Mouse (Mus musculus): ENCODE measurements around the gene Map3k13. TPM values are rescaled to one million over a fixed set of nuclear protein-coding genes. Genes with fewer than 3 reads are reported as not detected.

Gene Map3k13
- polyA plus RNA-seq, 1 experiment from 2014 or later, result 1.7 TPM

- no peak overlapping the region for H3K27ac ChIP-seq (ENCODE audit: low read depth)
- H3K4me3 ChIP-seq (ENCODE audit: low read depth, low read length), result no peak overlapping the region
- no peaks in the 10 kb centered on the region for H3K27me3 ChIP-seq (replicated peaks; ENCODE audit: control insufficient read depth, insufficient read depth, low read length)
- no peak overlapping the region for H3K4me2 ChIP-seq (ENCODE audit: low read length)
- H3K9me3 ChIP-seq (ENCODE audit: control insufficient read depth, low read length), result no peaks in the 10 kb centered on the region
- 82% methylated on average over 1 of the region's 1 CpGs for WGBS
- no peak for ATAC-seq (replicated peaks; ENCODE audit: low FRiP score, low TSS enrichment, low read depth)
- DNase-seq (ENCODE audit: low spot score), result no peak
- H3K36me3 ChIP-seq (ENCODE audit: control insufficient read depth, insufficient read depth, low read length), result no peaks in the 10 kb centered on the region
- no peak overlapping the region for H3K9ac ChIP-seq (ENCODE audit: low read length)
- H3K4me1 ChIP-seq (replicated peaks; ENCODE audit: control insufficient read depth, insufficient read depth, low read length), result no peaks in the 10 kb centered on the region
Measured at GRCm38 (mm10) chr16:21833469-21833868, 39.3 kb downstream of the Map3k13 start.

DNA sequence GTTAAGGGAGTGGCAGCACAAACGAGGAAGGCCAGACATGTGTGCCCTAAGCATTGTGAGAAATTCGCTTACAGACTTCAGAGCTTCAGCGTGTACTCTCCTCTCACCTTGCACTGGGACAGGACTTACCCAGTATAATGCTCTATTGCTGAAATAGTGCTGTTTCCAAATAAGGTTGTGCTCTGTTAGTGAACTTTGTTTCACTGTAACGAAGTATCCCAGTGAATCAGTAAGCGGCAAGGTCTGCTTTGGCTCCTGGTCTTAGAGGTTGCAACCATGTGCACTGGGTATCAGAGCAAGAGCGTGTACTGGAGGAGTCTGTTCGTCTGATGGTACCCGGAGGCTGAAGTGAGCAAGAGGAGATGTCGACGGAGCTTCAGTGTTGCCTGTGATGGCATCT lies 39.8 kb downstream of the Map3k13 start:
- ATAC-seq (replicated peaks; ENCODE audit: low FRiP score, low TSS enrichment, low read depth) (no peak), DNase-seq (ENCODE audit: low spot score) (no peak)
- Histone ChIP-seq H3K4me2 (ENCODE audit: low read length) (no peak overlapping the region), H3K27me3 (replicated peaks; ENCODE audit: control insufficient read depth, insufficient read depth, low read length) (no peaks in the 10 kb centered on the region), H3K4me1 (replicated peaks; ENCODE audit: control insufficient read depth, insufficient read depth, low read length) (no peaks in the 10 kb centered on the region), H3K27ac (ENCODE audit: low read depth) (no peak overlapping the region), H3K36me3 (ENCODE audit: control insufficient read depth, insufficient read depth, low read length) (no peaks in the 10 kb centered on the region), H3K9me3 (ENCODE audit: control insufficient read depth, low read length) (no peaks in the 10 kb centered on the region), H3K4me3 (ENCODE audit: low read depth, low read length) (no peak overlapping the region), H3K9ac (ENCODE audit: low read length) (no peak overlapping the region)
- 83% methylated on average over 10 of the region's 10 CpGs for WGBS

DNA sequence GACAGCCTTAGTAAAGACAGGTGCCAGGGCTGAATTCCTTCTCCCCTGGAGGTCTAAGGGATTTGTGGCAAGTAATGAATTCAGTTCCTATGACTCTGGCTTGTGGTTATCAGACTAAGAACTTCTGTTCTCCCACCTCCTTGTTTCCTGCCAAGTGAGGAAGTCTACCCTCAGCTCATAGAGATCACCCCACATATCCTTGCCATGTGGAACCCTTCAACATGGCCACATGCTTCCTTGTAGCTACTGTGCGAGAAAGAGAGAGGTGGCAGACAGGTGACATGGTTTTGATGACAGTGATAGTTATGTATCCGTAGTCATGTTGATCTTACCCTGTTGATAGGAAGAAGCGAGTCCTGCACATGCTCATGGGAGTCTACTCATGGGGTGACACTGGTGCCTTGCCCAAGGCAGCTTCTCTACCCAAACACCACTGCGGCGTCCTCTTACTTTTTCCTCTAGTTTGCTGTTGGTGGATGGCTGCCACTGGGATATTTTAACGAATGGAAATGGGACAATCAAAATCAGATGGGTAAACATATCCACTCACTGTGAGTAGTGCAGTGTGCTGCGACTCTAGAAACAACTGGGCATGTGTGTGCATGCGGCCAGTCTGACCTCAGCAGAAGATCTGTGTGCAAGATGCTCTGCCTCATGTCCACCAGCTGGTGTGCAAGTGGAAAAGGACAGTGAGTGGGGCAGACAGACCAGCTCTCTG lies 40.9 kb downstream of the Map3k13 start:
- DNase-seq (ENCODE audit: low spot score), result no peak

GRCm38 (mm10) chr16:21835584-21835931 lies 41.4 kb downstream of the Map3k13 start:
- no peaks in the 10 kb centered on the region for H3K9me3 ChIP-seq (ENCODE audit: control insufficient read depth, low read length)
- H3K4me3 ChIP-seq (ENCODE audit: low read depth, low read length), result no peak overlapping the region
- no peaks in the 10 kb centered on the region for H3K4me1 ChIP-seq (replicated peaks; ENCODE audit: control insufficient read depth, insufficient read depth, low read length)
- H3K27ac ChIP-seq (ENCODE audit: low read depth), result no peak overlapping the region
- H3K9ac ChIP-seq (ENCODE audit: low read length), result no peak overlapping the region
- no peak for DNase-seq (ENCODE audit: low spot score)
- 54% methylated on average over 7 of the region's 7 CpGs for WGBS
- no peaks in the 10 kb centered on the region for H3K36me3 ChIP-seq (ENCODE audit: control insufficient read depth, insufficient read depth, low read length)
- no peaks in the 10 kb centered on the region for H3K27me3 ChIP-seq (replicated peaks; ENCODE audit: control insufficient read depth, insufficient read depth, low read length)
- no peak for ATAC-seq (replicated peaks; ENCODE audit: low FRiP score, low TSS enrichment, low read depth)
- H3K4me2 ChIP-seq (ENCODE audit: low read length), result no peak overlapping the region

More for the DNA sequence above, 40.9 kb downstream of the Map3k13 start:
- H3K9ac ChIP-seq (ENCODE audit: low read length), result no peak overlapping the region
- no peaks in the 10 kb centered on the region for H3K27me3 ChIP-seq (replicated peaks; ENCODE audit: control insufficient read depth, insufficient read depth, low read length)
- H3K4me3 ChIP-seq (ENCODE audit: low read depth, low read length), result no peak overlapping the region
- H3K27ac ChIP-seq (ENCODE audit: low read depth), result no peak overlapping the region
- H3K9me3 ChIP-seq (ENCODE audit: control insufficient read depth, low read length), result no peaks in the 10 kb centered on the region
- WGBS, result 84% methylated on average over 8 of the region's 8 CpGs
- no peak overlapping the region for H3K4me2 ChIP-seq (ENCODE audit: low read length)
- H3K4me1 ChIP-seq (replicated peaks; ENCODE audit: control insufficient read depth, insufficient read depth, low read length), result no peaks in the 10 kb centered on the region
- H3K36me3 ChIP-seq (ENCODE audit: control insufficient read depth, insufficient read depth, low read length), result no peaks in the 10 kb centered on the region
- no peak for ATAC-seq (replicated peaks; ENCODE audit: low FRiP score, low TSS enrichment, low read depth)

DNA sequence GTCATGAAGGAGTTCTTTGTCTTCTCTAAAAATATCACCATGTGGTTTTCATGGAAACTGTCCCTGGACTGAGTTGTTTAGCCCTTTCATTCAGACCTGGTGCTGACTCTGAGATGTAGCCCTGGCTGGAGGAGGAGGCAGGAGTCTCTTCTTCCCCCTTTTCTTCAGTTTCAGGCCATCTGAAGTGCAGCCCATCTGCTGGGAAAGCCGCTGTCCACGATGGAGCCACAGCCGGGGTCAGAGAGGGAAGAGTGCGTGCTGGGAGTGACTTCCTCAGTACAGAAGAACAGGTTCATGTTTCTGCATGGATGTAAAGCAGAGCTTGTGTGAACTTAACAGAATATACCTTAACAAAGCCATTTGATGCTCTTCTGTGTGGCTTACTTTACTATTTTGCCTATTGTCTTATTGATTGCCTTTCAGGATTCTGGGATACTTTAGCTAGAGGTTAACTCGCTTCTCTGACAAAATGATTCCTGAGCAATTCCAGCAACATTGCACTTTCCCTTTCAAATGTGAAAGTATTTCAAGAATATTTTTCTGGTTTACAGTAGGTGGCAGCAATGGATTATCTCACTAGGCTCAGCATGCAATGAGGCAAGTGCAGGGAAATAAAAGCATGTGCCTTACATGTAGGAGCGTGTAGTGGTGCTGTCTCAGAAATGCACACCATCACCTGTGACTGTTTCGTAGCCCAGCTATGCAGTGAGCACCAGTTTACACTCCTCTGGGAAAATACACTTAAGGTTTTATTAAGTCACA lies 42.3 kb downstream of the Map3k13 start:
- Histone ChIP-seq H3K27ac (ENCODE audit: low read depth) (no peak overlapping the region), H3K4me1 (replicated peaks; ENCODE audit: control insufficient read depth, insufficient read depth, low read length) (no peaks in the 10 kb centered on the region), H3K9me3 (ENCODE audit: control insufficient read depth, low read length) (no peaks in the 10 kb centered on the region), H3K36me3 (ENCODE audit: control insufficient read depth, insufficient read depth, low read length) (no peaks in the 10 kb centered on the region), H3K9ac (ENCODE audit: low read length) (no peak overlapping the region), H3K27me3 (replicated peaks; ENCODE audit: control insufficient read depth, insufficient read depth, low read length) (no peaks in the 10 kb centered on the region), H3K4me3 (ENCODE audit: low read depth, low read length) (no peak overlapping the region), H3K4me2 (ENCODE audit: low read length) (no peak overlapping the region)
- ATAC-seq (replicated peaks; ENCODE audit: low FRiP score, low TSS enrichment, low read depth), result peak; percentile 59; the same call in 1 of the 2 replicates
- DNase-seq (ENCODE audit: low spot score), result no peak
- WGBS, result 54% methylated on average over 7 of the region's 7 CpGs

DNA sequence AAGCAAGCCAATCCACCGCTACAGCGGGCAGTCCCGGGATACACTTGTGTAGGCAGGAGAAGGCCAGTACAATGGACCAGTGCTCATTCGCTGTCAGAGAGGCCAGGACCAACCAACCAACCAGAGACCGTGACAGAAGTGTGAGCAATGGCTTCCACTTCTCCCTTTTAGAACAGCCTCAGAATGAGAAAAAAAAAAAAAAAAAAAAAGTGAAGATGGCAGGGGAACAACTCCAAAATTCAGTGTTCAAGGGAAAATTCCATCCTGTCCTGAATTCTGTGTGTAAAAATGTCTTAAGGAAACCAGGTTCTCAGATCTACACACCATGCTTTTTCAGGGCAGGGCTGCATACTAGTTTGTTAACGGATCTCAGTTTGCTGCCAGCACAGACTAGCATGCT lies 43.5 kb downstream of the Map3k13 start:
- no peak for ATAC-seq (replicated peaks; ENCODE audit: low FRiP score, low TSS enrichment, low read depth)

GRCm38 (mm10) chr16:21845800-21846671 lies 51.9 kb downstream of the Map3k13 start:
- Histone ChIP-seq H3K27ac (ENCODE audit: low read depth) (peak overlapping the region; percentile 55), H3K36me3 (ENCODE audit: control insufficient read depth, insufficient read depth, low read length) (no peaks in the 10 kb centered on the region), H3K9ac (ENCODE audit: low read length) (peak overlapping the region; percentile 58), H3K9me3 (ENCODE audit: control insufficient read depth, low read length) (no peaks in the 10 kb centered on the region), H3K4me2 (ENCODE audit: low read length) (peak overlapping the region; percentile 73), H3K4me3 (ENCODE audit: low read depth, low read length) (peak overlapping the region; percentile 57), H3K4me1 (replicated peaks; ENCODE audit: control insufficient read depth, insufficient read depth, low read length) (no peaks in the 10 kb centered on the region), H3K27me3 (replicated peaks; ENCODE audit: control insufficient read depth, insufficient read depth, low read length) (no peaks in the 10 kb centered on the region)
- ATAC-seq (replicated peaks; ENCODE audit: low FRiP score, low TSS enrichment, low read depth) (peak; percentile 100), DNase-seq (ENCODE audit: low spot score) (peak; percentile 84)
- WGBS, result under 1% methylated on average over 16 of the region's 16 CpGs

More for the DNA sequence above, 43.5 kb downstream of the Map3k13 start:
- Histone ChIP-seq H3K27ac (ENCODE audit: low read depth) (no peak overlapping the region), H3K4me2 (ENCODE audit: low read length) (no peak overlapping the region), H3K4me3 (ENCODE audit: low read depth, low read length) (no peak overlapping the region), H3K9ac (ENCODE audit: low read length) (no peak overlapping the region), H3K36me3 (ENCODE audit: control insufficient read depth, insufficient read depth, low read length) (no peaks in the 10 kb centered on the region), H3K4me1 (replicated peaks; ENCODE audit: control insufficient read depth, insufficient read depth, low read length) (no peaks in the 10 kb centered on the region), H3K27me3 (replicated peaks; ENCODE audit: control insufficient read depth, insufficient read depth, low read length) (no peaks in the 10 kb centered on the region), H3K9me3 (ENCODE audit: control insufficient read depth, low read length) (no peaks in the 10 kb centered on the region)
- WGBS, result 95% methylated on average over 6 of the region's 6 CpGs
- DNase-seq (ENCODE audit: low spot score), result no peak

GRCm38 (mm10) chr16:21848444-21848843 lies 54.3 kb downstream of the Map3k13 start:
- WGBS, result 85% methylated on average over 3 of the region's 3 CpGs
- DNase-seq (ENCODE audit: low spot score), result no peak
- ATAC-seq (replicated peaks; ENCODE audit: low FRiP score, low TSS enrichment, low read depth), result no peak
- Histone ChIP-seq H3K4me2 (ENCODE audit: low read length) (no peak overlapping the region), H3K27me3 (replicated peaks; ENCODE audit: control insufficient read depth, insufficient read depth, low read length) (no peaks in the 10 kb centered on the region), H3K36me3 (ENCODE audit: control insufficient read depth, insufficient read depth, low read length) (no peaks in the 10 kb centered on the region), H3K4me3 (ENCODE audit: low read depth, low read length) (no peak overlapping the region), H3K9me3 (ENCODE audit: control insufficient read depth, low read length) (no peaks in the 10 kb centered on the region), H3K4me1 (replicated peaks; ENCODE audit: control insufficient read depth, insufficient read depth, low read length) (no peaks in the 10 kb centered on the region; the same call in 1 of the 2 replicates), H3K27ac (ENCODE audit: low read depth) (no peak overlapping the region), H3K9ac (ENCODE audit: low read length) (no peak overlapping the region)
